Mouse (Mus musculus) CD8-positive naive resting alpha-beta T cell, adult 2 months (primary cell): ENCODE data around the gene Col16a1.

Experiments used
- DNase-seq, 2 experiments: peaks; one replicate each; pipeline ENCODE4 v3.0.0; 2022; ENCODE audit warnings: low read depth in 2 of 2, low spot score in 2 of 2

Col16a1 gene

DNA sequence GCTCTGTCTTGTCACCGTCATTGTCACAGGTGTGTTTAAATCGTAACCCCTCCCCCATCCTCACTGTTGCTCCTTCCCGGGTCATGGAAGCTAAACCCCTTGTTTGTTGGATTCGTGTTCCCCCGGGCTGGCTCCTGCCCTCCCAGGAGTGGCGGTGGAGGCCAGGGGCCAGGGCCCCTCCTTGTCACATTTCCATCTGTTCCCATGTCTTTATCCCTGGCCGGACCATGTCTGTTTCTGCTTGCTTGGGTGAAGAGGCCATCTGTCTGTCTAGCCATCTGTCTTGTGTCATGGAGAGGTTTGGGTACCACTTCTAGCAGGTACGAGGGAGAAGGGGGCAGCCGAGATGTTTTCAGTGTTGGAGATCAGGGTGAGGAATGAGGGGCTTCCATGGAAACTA, 34.6 kb downstream of the Col16a1 start:
- DNase-seq: no peak

DNA sequence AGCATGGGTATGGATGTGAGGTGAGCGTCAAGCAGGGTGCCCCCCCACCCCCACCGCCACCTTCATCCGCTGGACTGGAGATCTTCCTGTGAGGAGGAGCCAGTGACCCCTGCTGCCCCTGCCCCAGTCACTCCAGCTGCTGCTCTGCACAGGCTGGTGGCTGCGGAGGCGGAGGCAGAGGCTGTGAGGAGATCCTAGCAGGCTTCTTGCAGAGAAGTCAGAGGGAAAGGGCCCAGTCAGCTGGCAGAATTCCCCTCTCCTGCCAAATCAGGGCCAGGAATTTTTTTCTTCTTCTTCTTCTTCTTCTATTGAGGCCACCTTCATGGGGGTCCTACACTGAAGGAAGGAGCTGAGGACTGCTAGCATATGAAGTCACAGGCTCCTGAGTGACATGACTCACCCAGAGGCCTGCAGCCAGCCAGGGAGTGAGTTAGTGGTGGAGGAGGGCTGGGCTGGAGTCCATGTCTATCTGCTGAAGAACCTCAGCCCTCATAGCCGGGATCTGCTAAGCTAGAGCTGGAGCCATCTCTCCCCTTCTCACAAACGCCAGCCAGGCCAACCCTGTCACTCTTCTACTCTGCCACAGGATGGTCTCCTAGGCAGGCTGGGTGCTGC, 36.8 kb downstream of the Col16a1 start:
- DNase-seq: no peak

DNA sequence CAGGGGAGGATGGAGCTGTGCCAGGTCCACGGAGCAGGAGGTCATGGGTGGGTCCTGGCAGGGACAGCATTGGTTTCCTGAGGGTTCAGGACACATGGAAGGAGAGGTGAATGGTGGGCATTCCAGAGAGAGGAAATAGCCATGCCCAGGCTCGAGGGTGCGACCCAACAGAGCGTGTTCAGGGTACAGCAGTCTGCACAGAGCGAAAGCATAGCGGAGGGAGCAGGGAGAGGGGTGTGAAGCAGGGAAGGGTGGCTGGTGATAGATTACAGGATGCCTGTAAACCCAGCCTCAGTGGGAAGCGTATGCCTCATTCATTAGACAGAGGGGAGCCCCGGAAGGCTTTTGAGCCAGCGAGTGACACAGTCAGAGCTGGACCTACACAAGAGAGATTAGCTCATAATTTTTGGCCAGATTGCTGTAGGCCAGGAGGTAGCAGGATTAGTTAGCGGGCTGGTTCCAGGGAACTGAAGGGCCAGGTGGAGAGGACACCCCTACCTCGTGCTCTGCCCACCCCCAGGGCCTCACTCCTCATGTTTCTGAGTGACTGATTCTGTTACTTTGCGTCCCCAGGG, 37.7 kb downstream of the Col16a1 start:
- no peak for DNase-seq

DNA sequence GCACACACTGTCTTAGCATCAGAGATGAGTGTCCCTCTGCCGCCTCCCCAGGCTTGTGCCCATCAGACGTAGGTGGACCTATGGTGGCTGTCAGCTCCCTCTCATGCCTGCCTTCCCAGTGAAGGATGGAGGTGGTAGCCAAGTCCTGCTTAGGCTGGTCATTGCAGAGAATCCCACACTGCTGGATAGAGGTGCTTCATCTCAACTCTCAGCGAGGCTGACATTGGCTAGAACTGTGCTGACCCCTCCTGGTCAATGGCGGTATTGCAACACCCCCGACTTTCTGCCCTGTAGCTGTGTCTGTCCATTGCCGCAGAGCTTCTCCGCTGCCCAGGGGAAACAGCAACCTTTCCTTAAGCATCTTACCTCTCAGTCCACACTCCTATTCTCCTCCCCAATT, 39.7 kb downstream of the Col16a1 start:
- DNase-seq: peak; percentile 88 to 92

DNA sequence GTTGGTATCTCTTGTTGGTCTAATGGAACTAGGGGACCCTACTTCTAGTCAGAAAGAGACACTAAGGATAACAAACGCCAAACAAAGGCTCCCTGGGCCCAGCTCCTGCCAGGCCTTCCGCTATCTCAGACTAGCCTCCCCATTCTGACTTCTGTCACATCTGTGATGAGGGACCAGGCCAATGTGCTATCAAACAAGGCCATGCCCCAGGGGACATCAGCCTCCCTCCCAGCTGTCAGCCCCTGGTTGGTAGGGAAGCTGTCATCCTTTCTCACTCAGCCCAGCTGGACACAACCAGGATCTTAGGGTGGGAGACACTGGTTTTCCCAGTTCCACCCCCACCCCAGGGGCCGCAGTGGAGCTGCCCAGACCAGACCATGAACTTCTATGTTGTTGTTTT, 47.5 kb downstream of the Col16a1 start:
- no peak for DNase-seq

DNA sequence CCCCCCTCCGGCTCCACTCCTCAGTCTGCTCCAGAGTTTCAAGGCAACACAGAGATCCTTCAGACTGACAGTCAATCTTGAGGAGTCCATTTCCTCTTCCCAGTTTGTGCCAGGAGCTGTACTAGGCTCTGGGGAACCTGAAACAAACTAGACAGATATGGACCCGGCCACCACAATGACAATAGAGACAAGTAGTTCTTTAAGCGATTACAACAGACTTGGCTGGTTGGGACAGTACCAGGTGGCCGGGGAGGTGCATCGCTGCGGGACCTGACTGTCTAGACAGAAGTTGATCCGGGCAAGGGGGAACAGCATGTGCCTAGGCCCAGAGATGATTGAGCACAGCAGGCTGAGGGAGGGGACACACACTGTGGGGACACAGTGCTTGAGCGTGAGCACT, 53.5 kb downstream of the Col16a1 start:
- no peak for DNase-seq

DNA sequence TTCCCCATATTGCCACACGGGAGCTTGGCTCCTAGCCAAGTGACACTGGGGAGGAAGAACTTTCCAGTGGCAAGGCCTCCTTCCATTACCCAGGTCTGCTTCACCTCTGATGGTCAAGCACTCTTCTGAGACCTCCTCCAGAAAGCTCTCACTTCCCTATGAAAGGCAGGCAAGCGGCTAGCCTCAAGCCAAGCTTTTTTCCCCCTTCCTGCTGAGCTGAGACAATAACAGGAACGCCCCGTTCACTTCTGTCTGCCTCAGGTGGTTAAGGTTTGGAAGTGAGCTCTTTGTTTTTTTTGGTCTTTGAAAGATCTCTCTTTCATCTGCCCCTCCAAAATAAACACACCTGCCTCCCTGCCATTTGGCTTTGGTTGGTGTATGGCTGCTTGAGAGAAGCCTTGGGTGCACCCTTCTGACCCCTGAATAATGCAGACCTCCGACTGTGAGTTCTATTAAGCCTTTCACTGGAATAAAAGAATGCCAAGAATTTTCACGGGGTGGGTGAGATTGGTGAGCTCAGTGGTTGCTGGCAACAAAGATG, 54.5 kb downstream of the Col16a1 start, which contains the start of gene Pef1:
TSS of gene Pef1 (plus strand) at position 448 of the 541 bp plus-strand sequence.
- no peak for DNase-seq

DNA sequence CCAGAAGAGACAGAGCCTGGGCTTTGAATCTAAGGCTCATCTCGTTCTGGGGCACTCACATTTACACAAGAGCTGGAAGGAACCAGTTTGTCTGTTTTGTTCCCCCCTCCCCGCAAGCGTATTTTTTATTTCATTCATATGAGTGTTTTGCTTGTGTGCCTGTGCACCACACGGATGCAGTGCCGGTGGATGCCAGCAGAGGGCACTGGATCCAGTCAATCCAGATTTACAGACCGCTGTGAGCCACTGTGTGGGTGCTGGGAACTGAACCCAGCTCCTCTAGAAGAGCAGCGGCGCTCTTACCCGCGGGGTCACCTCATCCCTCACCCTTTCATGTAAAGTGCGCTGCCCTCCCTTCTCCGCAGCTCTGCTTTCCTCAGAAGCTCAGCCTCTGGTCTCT, 56.0 kb downstream of the Col16a1 start:
- no peak for DNase-seq

DNA sequence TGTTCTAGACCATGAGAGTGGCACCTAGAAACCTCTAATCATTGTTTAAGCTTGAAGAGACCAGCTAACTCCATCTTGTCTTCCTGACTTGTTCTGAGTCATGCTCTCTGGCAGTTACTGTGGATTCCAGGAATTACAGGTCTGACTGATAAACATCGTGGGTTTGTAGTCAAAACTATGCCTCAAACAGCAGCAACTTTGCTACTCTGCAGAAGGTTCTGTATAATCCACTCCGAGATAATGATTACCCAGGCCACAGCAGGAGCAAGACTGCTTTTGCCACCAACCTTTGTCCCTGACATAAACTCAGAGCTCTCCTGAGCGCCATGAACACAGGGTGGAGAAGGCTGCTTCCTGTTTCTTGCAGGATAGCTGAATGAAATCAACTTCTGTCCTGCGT, 56.9 kb downstream of the Col16a1 start:
- no peak for DNase-seq

DNA sequence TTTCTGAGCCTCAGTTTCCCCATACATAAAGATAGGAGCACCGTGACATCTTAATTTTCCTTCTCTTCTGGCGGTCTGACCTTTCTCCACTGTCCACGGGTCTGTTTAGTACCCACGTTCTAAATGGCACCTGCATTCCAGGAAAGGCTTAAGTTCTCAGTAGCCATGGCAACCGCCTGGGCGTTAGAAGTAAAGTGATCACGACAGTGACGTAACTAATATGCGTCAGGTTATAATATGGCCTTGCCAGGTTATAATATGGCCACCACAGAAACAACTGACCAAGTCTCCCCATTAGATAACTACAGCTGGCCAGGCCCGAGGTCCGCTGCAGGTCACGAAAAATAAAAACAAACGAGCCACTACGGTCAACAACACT, 59.4 kb downstream of the Col16a1 start:
- DNase-seq: no peak

DNA sequence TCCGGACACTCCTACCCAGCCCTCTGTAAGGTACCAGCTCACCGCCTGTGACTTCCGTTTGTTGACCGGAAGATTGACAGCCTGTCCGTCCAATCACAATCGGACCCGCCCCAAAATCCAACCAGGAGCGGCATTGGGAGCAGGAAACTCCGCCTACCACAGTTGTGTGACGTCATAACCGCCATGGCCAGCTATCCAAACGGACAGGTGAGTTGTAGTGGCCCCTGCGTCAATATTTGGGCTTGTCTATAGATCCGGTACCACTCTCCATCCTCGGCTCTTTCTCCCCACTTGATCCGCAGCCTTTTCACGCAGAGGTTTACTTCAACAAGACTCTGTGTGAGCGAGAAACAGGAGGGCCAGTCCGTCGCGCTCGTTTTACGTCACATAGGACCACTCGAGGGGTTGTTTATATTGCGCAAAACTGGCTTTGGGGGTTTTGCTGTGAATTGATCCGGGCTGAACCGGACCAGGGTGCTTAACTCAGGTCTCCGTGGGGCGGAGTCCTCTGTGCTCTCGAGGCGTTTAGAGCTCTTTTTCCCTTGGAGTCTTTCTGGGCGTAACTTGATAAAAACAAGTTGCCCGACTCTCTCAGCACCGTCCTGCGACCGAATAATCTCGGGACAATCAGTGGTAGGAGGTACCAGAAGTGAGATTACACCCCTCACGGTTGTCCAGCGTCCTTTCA, 59.9 kb downstream of the Col16a1 start:
- DNase-seq: peak; percentile 95 to 99

DNA sequence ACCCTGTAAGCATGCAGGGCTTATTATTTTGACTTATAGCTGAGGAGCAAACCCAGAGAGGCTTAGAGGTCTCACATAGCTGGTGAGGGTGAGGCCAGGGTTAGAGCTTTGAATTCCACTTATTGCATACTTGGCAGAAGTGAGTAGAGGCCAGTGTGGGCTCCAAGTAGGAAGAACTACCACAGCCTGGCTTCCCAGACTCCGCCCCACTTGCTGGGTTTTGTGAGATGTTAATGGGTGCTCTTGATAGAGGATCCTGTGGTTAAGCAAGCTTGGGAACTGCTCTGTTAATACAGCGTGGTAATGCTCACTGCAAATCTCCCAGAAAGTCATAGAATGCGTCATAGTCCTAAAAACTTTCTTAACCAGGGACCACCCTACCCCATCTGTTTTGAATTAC, 61.3 kb downstream of the Col16a1 start:
- no peak for DNase-seq

DNA sequence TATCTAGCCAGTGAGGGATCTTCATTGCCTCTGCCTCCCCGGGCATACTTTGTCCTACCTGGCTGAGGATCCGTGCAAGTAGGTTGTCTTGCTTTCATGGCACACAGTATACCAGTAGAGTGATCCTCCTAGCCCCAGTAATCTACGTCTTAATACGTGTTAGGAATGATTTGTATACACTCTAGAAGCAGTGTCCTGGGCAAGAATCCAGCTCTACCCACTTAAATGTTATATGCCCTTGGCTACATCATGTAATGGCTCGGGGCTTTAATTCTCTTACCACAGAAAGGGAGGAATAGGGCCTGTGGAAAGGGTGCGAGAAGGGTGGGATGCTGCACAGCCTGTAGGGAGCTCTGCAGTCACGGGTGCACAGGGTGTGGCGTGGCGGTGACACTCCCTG, 62.0 kb downstream of the Col16a1 start:
- no peak for DNase-seq

DNA sequence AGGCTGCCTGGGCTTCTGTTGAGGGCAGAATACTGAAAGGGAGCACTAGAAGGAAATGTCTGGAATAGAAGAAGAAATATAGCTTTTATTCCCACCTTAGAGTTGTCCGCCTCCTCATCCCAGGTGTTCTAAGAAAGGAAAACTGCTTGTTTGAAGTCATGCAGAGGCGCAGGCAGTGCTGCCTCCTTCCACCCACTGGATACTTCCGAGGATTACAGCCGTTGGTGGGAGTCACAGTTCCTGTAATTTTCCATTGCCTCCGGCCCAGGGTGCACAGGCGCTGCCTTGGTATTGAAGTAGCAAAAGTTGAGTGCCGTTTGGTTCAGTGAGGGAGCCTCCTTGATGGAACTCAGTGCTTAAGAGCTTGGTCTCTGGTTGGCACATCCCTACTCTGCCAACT, 62.5 kb downstream of the Col16a1 start:
- DNase-seq: no peak

DNA sequence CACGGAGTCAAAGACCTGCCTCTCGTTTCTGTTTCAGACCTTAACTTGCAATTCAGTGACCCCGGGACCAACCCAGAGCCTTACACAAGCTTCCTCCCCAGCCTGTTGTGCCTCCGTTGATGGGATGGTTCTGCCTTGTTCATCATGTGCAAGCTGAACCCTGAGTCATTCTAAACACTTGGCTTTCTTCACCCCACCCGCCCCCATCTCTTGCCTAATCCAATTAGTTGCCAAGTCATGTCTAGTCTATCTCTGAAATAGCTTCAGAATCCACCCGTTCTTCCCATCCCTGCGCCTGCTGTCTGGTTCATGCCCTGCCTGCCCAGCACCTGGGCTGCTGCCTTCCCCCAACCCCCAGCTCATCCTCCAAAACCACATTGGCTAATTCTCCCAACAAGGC, 64.7 kb downstream of the Col16a1 start:
- no peak for DNase-seq

DNA sequence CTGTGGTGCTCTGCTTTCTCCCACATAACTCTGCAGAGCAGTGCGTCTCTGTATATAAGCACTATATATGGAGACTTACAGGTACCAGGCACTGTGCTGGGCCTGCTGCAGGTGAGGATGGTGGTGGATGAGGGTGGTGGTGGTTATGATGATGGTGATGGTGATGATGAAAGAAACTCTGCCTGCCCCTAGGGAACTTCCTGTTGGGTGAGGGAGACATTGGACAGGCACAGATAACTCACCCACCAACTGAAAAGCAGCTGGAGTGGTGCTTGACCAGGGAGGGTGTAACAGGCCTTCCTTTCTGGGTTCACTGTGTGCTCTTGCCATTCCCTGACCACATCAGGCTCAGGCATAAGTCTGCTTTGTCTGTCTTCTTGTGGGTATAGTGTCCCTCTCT, 65.1 kb downstream of the Col16a1 start:
- DNase-seq: no peak

DNA sequence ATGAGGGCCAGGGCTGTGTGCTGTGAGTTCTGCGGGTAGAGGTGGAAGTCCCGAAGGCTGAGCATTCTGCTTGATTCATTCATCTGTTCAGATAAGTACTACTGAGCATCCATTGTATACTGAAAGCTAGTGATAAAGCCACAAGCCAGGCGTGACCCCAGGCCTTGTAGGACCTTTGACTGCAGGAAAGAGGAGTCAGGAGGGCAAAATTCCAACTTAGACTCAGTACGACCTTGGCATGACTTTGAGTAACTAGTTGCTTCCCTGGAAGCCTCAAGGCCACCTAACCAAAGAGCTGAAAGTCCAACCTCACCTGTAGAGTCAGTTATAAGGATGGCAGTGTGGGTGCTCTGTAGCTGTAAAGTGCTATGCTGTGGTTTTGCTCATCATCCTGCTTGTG, 73.1 kb downstream of the Col16a1 start:
- no peak for DNase-seq

DNA sequence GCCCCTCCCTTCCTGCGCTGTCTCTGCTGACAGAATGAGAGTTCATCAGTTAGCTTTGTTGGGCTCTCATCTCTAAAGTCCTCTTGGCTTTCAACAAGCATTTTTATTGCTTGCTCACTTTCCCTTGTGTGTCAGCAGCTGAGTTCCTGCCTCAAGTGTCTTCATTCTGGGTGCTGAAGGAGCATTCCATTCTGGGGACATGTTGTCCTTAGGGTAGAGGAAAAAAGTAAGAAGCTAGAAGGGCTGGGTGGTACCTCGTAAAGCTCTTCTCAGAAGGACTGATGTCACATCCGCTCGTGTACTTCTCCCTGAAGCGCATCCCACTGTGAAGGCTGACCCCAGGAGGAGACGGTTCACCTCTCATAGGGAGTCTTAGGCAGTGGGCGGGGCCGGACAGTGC, 73.9 kb downstream of the Col16a1 start:
- DNase-seq: no peak

DNA sequence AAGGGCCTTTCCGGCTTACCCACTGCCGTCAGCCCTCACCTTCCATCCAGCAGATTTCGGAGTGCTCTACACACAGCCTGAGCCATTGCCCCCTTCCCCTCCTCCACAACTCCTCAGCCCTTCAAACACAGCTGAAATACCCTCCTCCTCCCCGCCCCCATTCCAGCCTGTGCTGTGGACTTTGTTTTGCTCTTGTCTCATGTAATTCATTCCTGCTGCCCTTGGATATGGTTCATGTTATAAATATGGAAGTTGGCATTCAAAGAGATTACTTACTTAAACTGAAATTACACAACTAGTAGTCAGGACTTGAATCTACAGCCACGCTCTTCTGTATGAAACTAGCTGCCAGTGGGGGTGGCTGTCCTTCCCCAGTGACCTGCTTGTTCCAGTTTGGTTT, 75.4 kb downstream of the Col16a1 start:
- DNase-seq: no peak

DNA sequence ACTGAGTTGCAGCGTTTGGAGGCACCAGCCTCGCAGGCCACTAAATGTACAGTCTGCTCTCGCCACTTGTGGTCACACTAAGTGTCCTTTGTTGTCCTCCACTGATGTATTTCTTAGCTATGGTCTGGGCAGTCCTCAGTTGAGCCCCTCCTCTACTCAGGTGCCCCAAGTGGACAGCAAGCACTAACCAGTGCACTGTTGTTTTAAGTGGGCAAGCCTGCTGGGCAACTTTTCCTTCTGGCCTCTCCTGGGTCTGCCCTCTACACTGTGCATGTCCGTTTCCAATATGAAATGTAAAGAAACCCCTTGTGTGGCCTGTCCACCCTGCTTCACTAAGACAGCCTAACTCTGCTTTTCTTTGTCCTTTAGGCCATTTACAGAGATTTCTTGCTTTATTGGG, 76.5 kb downstream of the Col16a1 start:
- no peak for DNase-seq

DNA sequence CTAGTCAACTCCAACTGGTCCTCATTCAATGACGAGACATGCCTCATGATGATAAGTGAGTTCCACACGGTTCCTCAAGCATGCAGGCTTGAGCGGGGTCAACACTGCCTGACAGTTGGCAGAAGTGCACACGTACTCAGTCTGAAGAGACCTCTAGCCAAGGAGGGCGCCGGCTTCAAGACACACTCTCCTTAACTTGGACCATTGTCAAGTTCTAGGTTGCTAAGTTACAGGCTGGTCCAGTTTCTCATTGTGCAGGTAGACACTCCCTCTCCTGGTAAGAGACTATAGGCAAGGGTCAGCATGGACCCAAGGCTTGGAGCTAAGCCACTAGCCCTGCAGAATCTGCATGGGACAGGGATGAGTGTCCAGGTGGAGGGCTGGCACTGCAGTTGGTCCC, 77.5 kb downstream of the Col16a1 start:
- DNase-seq: no peak

DNA sequence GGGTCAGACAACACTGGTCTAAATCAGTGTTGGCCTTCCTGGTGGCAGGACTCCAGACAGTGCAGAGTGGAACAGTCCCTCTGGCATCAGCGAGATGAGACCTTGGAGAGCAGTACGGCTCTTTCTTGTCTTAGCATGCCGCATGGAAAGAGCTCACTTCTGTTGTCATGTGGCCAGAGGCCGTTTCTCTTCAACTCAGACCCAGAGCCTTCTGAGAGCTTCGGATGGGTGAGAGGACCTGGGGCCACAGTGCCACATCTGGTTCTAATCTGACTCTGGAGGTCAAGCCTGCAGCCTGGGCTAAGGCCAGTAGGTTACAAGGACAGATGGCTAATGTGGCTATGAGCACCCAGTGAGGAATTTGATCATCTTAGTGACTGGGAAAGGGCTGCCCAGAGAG, 78.3 kb downstream of the Col16a1 start:
- no peak for DNase-seq

DNA sequence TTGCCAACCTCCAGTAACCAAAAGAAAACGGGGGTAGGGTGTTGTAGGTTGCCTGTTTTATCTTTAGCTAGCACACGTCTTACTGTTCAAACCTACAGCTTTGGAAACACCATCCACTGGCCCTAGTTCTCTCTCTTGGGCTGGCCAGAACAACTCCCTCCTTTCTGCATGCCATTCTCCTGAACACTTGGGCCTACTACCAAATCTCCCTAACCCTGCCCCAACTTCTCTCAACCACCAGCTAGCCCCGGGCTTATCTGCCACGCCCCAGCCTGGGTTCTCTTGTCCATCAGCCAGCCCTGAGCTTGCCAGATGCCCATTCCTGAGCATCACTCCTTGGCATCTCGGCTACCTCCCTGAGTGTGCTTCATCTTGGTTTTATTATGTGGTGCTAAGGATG, 81.3 kb downstream of the Col16a1 start:
- DNase-seq: no peak
